Mouse (Mus musculus) midbrain, embryonic 16.5 days (tissue): ENCODE measurements around the gene St3gal5. TPM values are rescaled to one million over a fixed set of nuclear protein-coding genes. Genes with fewer than 3 reads are reported as not detected.

Experiments used
- ATAC-seq: fragments of 200-750 bp; cut with Nextera tagmentation; 2 replicates; pipeline ENCODE4 v1.8.0; 2017; ENCODE audit warnings: moderate TSS enrichment
- H3K27ac ChIP-seq: fragments of 300-500 bp; sonication (generic); 2 replicates; pipeline ENCODE4 v1.5.1; 2014; ENCODE audit warnings: mild to moderate bottlenecking, low read length, mixed read lengths
- H3K27me3 ChIP-seq: fragments of 300-500 bp; sonication (generic); 2 replicates; pipeline ENCODE4 v1.6.1; 2014; ENCODE audit warnings: low read depth, low read length, mixed read lengths; ENCODE audit not compliant: control insufficient read depth, insufficient read depth
- H3K36me3 ChIP-seq: fragments of 300-500 bp; sonication (generic); 2 replicates; pipeline ENCODE4 v1.6.1; 2014; ENCODE audit warnings: mild to moderate bottlenecking, low read length, moderate library complexity, mixed read lengths; ENCODE audit not compliant: control insufficient read depth, insufficient read depth
- H3K4me1 ChIP-seq: fragments of 300-500 bp; sonication (generic); 2 replicates; pipeline ENCODE4 v1.6.1; 2014; ENCODE audit warnings: mild to moderate bottlenecking, low read length, mixed read lengths; ENCODE audit not compliant: control insufficient read depth, insufficient read depth
- H3K4me2 ChIP-seq: fragments of 300-500 bp; sonication (generic); 2 replicates; pipeline ENCODE4 v1.6.1; 2014; ENCODE audit warnings: mild to moderate bottlenecking, low read length, mixed read lengths
- H3K4me3 ChIP-seq: fragments of 300-500 bp; sonication (generic); 2 replicates; pipeline ENCODE4 v1.5.1; 2014; ENCODE audit warnings: low read depth, mild to moderate bottlenecking, low read length, moderate library complexity, mixed read lengths
- H3K9ac ChIP-seq: fragments of 300-500 bp; sonication (generic); 2 replicates; pipeline ENCODE4 v1.6.1; 2014; ENCODE audit warnings: low read depth, low read length, mixed read lengths
- H3K9me3 ChIP-seq: fragments of 300-500 bp; sonication (generic); replicated peaks from 2 replicates; pipeline ENCODE4 v1.6.1; 2014; ENCODE audit warnings: mild to moderate bottlenecking, low read length, mixed read lengths; ENCODE audit not compliant: control insufficient read depth, poor library complexity, severe bottlenecking
- WGBS: fragments of 180-500 bp; shearing (Covaris S2); extraction: QIAGEN DNeasy Blood & Tissue Kit; methylation state at CpG from one replicate; pipeline ENCODE4 v1.1.7; 2014; 5-methylcytosine and 5-hydroxymethylcytosine counted together
- polyA plus RNA-seq: library from polyadenylated mRNA; unstranded; fragments of >200 nt; fragmentation: Nextera tagmentation; extraction: Ambion mirVana; gene quantifications from 2 replicates; pipeline ENCODE4 v1.2.1, GENCODE M21; 2015

St3gal5 gene
- polyA plus RNA-seq, 1 experiment from 2014 or later, result 56.2 TPM

DNA sequence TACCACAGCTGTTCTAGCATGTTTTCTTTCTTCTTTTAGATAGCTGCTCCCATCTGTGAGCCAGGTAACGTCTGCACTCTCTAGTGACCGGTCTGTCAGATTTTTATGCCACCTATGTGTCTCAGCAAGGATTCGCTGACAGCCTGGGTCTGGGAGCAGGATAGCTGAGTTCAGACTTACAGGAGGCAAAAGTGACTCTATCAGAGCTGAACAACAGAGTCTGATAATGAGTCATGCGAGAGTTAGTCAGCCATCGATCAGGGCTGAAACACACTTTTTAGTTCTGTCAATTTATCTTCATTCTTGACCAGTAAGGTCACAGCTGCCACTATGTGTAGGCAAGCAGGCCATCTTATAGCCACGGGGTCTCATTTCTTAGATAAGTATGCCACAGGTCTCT lies 33.7 kb upstream of the St3gal5 start:
- no peak overlapping the region for H3K4me2 ChIP-seq
- 90% methylated on average over 6 of the region's 6 CpGs for WGBS
- ATAC-seq, result no peak
- no peak overlapping the region for H3K9ac ChIP-seq
- H3K36me3 ChIP-seq, result no peaks in the 10 kb centered on the region
- H3K4me3 ChIP-seq, result no peak overlapping the region
- H3K4me1 ChIP-seq, result no peaks in the 10 kb centered on the region
- H3K9me3 ChIP-seq, result no peaks in the 10 kb centered on the region
- no peak overlapping the region for H3K27ac ChIP-seq
- H3K27me3 ChIP-seq, result no peaks in the 10 kb centered on the region

DNA sequence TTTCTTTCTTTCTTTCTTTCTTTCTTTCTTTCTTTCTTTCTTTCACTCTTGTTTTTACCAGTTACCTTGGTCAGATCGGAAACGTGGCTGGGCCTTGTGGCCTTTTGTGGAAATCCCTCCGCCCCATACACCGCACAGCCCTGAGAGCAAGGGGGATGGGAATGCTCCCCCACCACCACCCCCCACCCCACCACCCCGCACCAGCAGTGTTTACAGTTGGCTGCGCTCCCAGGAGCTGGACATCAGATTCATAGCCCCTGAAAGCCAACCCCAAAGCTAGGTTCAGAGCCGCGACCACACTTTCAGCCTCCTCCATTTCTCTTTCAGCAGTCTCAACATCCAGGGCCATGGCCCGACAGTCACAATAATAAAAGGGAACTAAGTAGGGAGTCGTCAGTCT lies 31.4 kb upstream of the St3gal5 start:
- ATAC-seq, result no peak
- Histone ChIP-seq H3K27me3 (no peaks in the 10 kb centered on the region), H3K4me1 (no peaks in the 10 kb centered on the region), H3K9me3 (no peaks in the 10 kb centered on the region), H3K27ac (no peak overlapping the region), H3K4me2 (no peak overlapping the region), H3K4me3 (no peak overlapping the region), H3K9ac (no peak overlapping the region), H3K36me3 (no peaks in the 10 kb centered on the region)
- 64% methylated on average over 10 of the region's 10 CpGs for WGBS

DNA sequence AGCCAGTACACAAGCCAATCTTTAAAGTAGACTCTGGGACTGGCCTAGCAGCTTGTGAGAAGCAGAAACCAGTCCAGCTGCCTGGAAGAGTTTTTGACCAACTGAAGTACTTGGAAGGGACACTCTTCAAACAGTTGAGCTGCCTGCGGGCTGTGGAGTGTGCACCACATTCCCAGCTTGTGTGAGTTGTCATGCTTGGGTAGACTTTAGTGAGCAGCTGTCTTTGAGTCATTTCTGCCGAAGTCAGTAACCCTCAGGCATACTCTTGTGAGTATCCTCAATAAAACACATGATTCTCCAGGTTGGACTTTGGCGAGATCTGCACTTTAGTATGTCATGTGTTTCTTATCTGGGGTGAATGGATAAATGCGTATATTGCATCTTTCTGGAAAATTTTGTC lies 29.0 kb upstream of the St3gal5 start:
- H3K4me2 ChIP-seq, result no peak overlapping the region
- H3K9ac ChIP-seq, result no peak overlapping the region
- no peak overlapping the region for H3K27ac ChIP-seq
- H3K4me3 ChIP-seq, result no peak overlapping the region
- no peaks in the 10 kb centered on the region for H3K9me3 ChIP-seq
- WGBS, result 95% methylated on average over 4 of the region's 4 CpGs
- no peaks in the 10 kb centered on the region for H3K36me3 ChIP-seq
- no peak for ATAC-seq
- H3K27me3 ChIP-seq, result no peaks in the 10 kb centered on the region
- H3K4me1 ChIP-seq, result no peaks in the 10 kb centered on the region

DNA sequence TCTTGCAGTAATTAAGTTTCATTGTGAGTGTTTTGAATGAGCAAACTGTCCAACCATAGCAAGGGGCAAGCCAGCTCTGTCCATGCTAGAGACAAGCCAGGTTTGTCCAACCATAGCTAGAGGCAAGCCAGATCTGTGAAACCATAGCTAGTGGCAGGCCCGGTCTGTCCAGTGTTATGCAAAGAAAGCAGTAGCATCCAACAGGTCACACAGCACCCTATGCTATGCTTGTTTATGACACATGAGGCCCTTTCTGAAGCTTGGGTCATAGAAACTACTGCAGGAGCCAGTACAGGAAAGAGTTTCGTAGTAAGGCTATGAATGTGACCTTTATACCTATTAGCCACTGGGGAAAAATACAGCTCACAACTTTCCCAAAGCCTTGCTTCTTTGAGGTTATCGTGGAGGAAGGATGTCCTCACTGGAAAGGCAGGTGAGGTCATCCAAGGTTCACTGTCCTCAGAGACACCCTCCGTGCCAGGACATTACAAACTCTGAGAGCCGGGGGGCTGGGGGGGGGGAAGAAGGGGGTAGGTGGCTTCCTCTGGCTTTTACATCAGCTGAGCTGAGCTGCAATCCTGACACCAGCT lies 26.0 kb upstream of the St3gal5 start:
- H3K27ac ChIP-seq, result no peak overlapping the region
- H3K4me2 ChIP-seq, result no peak overlapping the region
- H3K27me3 ChIP-seq, result no peaks in the 10 kb centered on the region
- WGBS, result 78% methylated on average over 5 of the region's 5 CpGs
- no peak for ATAC-seq
- H3K36me3 ChIP-seq, result no peaks in the 10 kb centered on the region
- no peak overlapping the region for H3K9ac ChIP-seq
- no peaks in the 10 kb centered on the region for H3K4me1 ChIP-seq
- no peak overlapping the region for H3K4me3 ChIP-seq
- no peaks in the 10 kb centered on the region for H3K9me3 ChIP-seq

DNA sequence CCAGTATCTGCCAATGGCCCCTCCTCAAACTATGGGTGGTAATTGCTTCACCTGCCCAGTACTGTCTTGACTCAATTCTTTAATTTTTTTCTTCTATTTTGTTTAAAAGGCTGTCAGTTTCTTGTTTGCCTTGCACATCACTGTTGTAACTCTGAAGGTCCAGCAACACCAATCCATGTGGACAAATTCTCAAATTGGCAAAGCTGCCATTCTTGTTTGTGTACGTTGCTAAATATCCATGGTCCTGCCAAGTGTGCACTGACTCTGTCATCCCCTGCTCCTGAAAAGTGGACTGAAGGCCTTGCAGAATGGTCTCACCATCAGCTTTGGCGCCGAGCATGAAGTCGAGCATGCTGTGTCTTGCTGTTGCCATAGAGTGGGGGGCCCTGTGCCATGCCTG lies 23.6 kb upstream of the St3gal5 start:
- ATAC-seq, result no peak
- 95% methylated on average over 4 of the region's 4 CpGs for WGBS
- Histone ChIP-seq H3K9me3 (no peaks in the 10 kb centered on the region), H3K4me2 (no peak overlapping the region), H3K27ac (no peak overlapping the region), H3K4me1 (no peaks in the 10 kb centered on the region), H3K36me3 (no peaks in the 10 kb centered on the region), H3K9ac (no peak overlapping the region), H3K27me3 (no peaks in the 10 kb centered on the region), H3K4me3 (no peak overlapping the region)

DNA sequence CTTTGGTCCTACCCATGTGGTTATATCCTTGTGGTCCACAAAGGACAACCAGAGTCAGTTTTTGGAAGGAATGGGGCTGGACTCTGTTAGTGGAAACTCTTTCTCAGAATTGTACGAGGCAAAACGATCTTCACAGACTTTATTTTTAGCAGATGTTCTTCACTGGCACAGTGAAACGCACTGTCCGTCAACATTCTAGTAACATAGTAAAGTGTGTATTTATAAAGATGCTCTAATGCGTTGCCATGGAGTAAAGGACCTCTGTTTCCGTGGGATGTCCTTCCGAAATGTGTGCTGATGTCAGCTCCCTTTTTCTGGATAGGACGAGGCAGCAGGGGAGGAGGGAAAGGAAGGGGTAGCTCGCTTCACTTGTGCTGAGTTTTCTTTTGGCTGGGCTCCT lies 20.9 kb upstream of the St3gal5 start:
- Histone ChIP-seq H3K9me3 (no peaks in the 10 kb centered on the region), H3K4me1 (no peaks in the 10 kb centered on the region), H3K36me3 (no peaks in the 10 kb centered on the region), H3K4me3 (no peak overlapping the region), H3K9ac (no peak overlapping the region), H3K4me2 (no peak overlapping the region), H3K27me3 (no peaks in the 10 kb centered on the region), H3K27ac (no peak overlapping the region)
- WGBS, result 70% methylated on average over 9 of the region's 9 CpGs
- ATAC-seq, result no peak

DNA sequence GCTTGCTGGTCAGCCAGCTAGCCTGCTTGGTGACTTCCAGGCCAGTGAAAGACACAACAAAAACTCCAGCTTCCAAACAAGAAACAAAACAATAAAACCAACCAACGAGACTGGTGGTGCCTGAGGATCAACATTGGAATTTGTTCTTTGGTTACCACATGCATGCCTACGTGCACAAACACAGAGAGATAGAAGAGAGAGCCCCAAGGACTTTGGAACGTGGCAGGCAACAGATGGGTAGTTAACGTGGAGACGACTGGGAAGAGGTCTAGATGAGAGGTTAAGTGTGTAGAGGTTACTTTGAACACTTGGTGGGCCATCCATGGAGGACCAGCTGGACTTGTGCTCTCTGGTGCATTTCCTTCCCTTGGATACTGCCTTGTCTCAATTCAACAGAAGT lies 19.2 kb upstream of the St3gal5 start:
- Histone ChIP-seq H3K27ac (no peak overlapping the region), H3K36me3 (no peaks in the 10 kb centered on the region), H3K27me3 (no peaks in the 10 kb centered on the region), H3K4me1 (no peaks in the 10 kb centered on the region), H3K4me3 (no peak overlapping the region), H3K4me2 (no peak overlapping the region), H3K9ac (no peak overlapping the region), H3K9me3 (no peaks in the 10 kb centered on the region)
- WGBS, result 84% methylated on average over 5 of the region's 5 CpGs
- no peak for ATAC-seq

DNA sequence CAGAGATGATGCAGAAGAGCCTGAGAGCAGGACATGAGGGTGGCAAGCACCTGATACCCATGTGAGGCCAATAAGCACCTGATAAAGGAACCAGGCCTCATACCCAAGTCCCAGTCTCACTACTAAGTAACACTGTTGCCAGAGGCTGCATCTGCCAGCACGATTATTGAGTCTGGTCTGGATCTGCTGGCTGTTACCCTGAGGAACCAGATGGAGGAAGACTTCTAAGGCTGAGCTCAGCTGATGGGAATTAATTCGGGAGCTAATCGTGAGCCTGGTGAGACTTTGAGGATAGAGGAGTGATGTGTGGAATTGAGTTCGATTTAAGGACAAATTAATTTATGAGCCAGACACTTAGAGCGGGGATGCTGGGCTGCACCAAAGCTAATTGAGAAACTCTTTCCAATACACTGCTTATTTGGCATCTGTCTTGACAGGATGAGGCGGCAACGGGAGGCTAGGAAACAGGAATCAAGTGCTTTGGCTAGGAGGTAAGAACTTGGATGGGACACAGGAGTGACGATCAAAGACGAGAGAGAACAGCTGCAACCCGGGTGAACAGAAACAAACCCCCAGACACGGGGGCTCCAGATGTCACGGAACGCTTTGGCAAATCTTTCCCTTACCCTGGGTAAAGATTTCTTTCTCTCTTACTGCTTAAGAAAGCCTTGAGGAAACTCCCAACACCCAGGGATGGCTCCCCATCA lies 15.9 kb upstream of the St3gal5 start:
- H3K9ac ChIP-seq, result no peak overlapping the region
- no peaks in the 10 kb centered on the region for H3K9me3 ChIP-seq
- 85% methylated on average over 13 of the region's 13 CpGs for WGBS
- no peak overlapping the region for H3K27ac ChIP-seq
- H3K4me3 ChIP-seq, result no peak overlapping the region
- no peaks in the 10 kb centered on the region for H3K4me1 ChIP-seq
- no peak for ATAC-seq
- H3K4me2 ChIP-seq, result no peak overlapping the region
- no peaks in the 10 kb centered on the region for H3K36me3 ChIP-seq
- H3K27me3 ChIP-seq, result no peaks in the 10 kb centered on the region

DNA sequence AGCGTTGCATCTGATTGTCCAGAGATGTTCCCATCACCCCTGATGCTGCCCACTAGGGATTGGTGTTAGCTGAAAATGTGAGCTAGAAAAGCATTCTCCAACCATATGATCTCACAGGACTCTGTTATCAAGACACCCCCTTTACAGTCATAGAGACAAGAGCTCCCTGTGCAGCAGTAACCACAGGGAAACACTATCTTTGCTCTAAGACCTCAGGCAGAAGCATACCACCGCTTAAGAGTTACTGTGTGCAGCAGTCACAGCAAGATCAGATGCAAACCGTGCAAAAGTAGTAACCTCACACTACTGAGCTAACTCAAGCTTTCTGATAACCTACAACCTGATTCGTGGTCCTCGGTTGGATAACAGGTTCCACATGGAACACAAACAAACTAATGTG lies 10.0 kb upstream of the St3gal5 start:
- no peak overlapping the region for H3K4me3 ChIP-seq
- no peak overlapping the region for H3K4me2 ChIP-seq
- ATAC-seq, result no peak
- WGBS, result 85% methylated on average over 5 of the region's 5 CpGs
- H3K27ac ChIP-seq, result no peak overlapping the region
- no peaks in the 10 kb centered on the region for H3K36me3 ChIP-seq
- H3K9me3 ChIP-seq, result no peaks in the 10 kb centered on the region
- no peak overlapping the region for H3K9ac ChIP-seq
- H3K4me1 ChIP-seq, result no peaks in the 10 kb centered on the region
- H3K27me3 ChIP-seq, result no peaks in the 10 kb centered on the region
